30 mouse cellular contexts compared by ENCODE assay signal in genomic region chr15:8824861-8825260, GRCm38 (mm10).
"Had no signal": no experiment of that assay in that cellular context is flagged by ENCODE, and none has a peak within 500 bp of the region (broad histone marks: within the 10 kb centered on the region; RNA-seq: fewer than 3 reads in every experiment).

No protein-coding gene starts in this region.

- DNase-seq: layer of hippocampus, postnatal 36 days; left cerebral cortex, postnatal 4 days; liver; liver, embryonic 13.5 days; liver, postnatal 0 days; lung, adult 18-20 months; lung, adult 2 months; lung, embryonic 14.5 days; lung, postnatal 14 days; lung, postnatal 36 days; lung, postnatal 4 days had no signal

- H3K27me3 ChIP-seq: limb, embryonic 12.5 days; limb, embryonic 13.5 days; limb, embryonic 15.5 days; liver, embryonic 12.5 days; liver, embryonic 15.5 days; lung, embryonic 15.5 days; megakaryocyte, embryonic 14.5 days; midbrain, embryonic 12.5 days; midbrain, embryonic 13.5 days; midbrain, embryonic 15.5 days had no signal

- H3K9me3 ChIP-seq: limb, embryonic 10.5 days; limb, embryonic 12.5 days; limb, embryonic 13.5 days; limb, embryonic 15.5 days; liver, embryonic 12.5 days; liver, embryonic 13.5 days; liver, embryonic 15.5 days; lung, embryonic 15.5 days; midbrain, embryonic 13.5 days; midbrain, embryonic 15.5 days had no signal

- ATAC-seq: liver, embryonic 12.5 days; liver, postnatal 0 days; lung, postnatal 0 days; midbrain, embryonic 13.5 days; midbrain, embryonic 15.5 days; midbrain, embryonic 16.5 days had no signal

- H3K36me3 ChIP-seq: limb, embryonic 10.5 days; limb, embryonic 12.5 days; limb, embryonic 13.5 days; limb, embryonic 15.5 days; liver, embryonic 12.5 days; liver, embryonic 13.5 days; liver, embryonic 15.5 days; lung, embryonic 15.5 days; midbrain, embryonic 10.5 days; midbrain, embryonic 12.5 days; midbrain, embryonic 13.5 days; midbrain, embryonic 15.5 days had no signal

- H3K4me3 ChIP-seq: left cerebral cortex, adult 2 months; limb, embryonic 10.5 days; limb, embryonic 12.5 days; limb, embryonic 13.5 days; limb, embryonic 15.5 days; liver, embryonic 12.5 days; liver, embryonic 13.5 days; liver, embryonic 15.5 days; lung, embryonic 15.5 days; megakaryocyte, embryonic 14.5 days; midbrain, embryonic 10.5 days; midbrain, embryonic 12.5 days; midbrain, embryonic 13.5 days; midbrain, embryonic 15.5 days; myocyte had no signal

- H3K27ac ChIP-seq: left cerebral cortex, adult 2 months; limb, embryonic 10.5 days; limb, embryonic 12.5 days; limb, embryonic 13.5 days; limb, embryonic 15.5 days; liver, embryonic 12.5 days; liver, embryonic 13.5 days; liver, embryonic 14.5 days; liver, embryonic 15.5 days; lung, embryonic 15.5 days; macrophage; midbrain, embryonic 10.5 days; midbrain, embryonic 12.5 days; midbrain, embryonic 13.5 days; midbrain, embryonic 15.5 days had no signal

- H3K4me2 ChIP-seq: limb, embryonic 12.5 days; limb, embryonic 13.5 days; limb, embryonic 15.5 days; liver, embryonic 11.5 days; liver, embryonic 12.5 days; liver, embryonic 13.5 days; liver, embryonic 15.5 days; lung, embryonic 14.5 days; lung, embryonic 15.5 days; midbrain, embryonic 12.5 days; midbrain, embryonic 13.5 days; midbrain, embryonic 15.5 days had no signal

- H3K9ac ChIP-seq: limb, embryonic 12.5 days; limb, embryonic 13.5 days; limb, embryonic 15.5 days; liver, embryonic 12.5 days; liver, embryonic 13.5 days; liver, embryonic 14.5 days; liver, embryonic 15.5 days; liver, postnatal 0 days; lung, embryonic 14.5 days; lung, embryonic 15.5 days; midbrain, embryonic 12.5 days; midbrain, embryonic 13.5 days; midbrain, embryonic 15.5 days had no signal

- H3K4me1 ChIP-seq: limb, embryonic 10.5 days; limb, embryonic 12.5 days; limb, embryonic 13.5 days; limb, embryonic 15.5 days; liver, embryonic 12.5 days; liver, embryonic 13.5 days; liver, embryonic 15.5 days; lung, embryonic 15.5 days; megakaryocyte, embryonic 14.5 days; midbrain, embryonic 10.5 days; midbrain, embryonic 12.5 days; midbrain, embryonic 13.5 days; midbrain, embryonic 15.5 days had no signal
